Mouse (Mus musculus): ENCODE measurements around the gene Sik2. TPM values are rescaled to one million over a fixed set of nuclear protein-coding genes. Genes with fewer than 3 reads are reported as not detected.

Gene Sik2
- polyA plus RNA-seq, 1 experiment from 2014 or later, result 15.5 TPM

DNA sequence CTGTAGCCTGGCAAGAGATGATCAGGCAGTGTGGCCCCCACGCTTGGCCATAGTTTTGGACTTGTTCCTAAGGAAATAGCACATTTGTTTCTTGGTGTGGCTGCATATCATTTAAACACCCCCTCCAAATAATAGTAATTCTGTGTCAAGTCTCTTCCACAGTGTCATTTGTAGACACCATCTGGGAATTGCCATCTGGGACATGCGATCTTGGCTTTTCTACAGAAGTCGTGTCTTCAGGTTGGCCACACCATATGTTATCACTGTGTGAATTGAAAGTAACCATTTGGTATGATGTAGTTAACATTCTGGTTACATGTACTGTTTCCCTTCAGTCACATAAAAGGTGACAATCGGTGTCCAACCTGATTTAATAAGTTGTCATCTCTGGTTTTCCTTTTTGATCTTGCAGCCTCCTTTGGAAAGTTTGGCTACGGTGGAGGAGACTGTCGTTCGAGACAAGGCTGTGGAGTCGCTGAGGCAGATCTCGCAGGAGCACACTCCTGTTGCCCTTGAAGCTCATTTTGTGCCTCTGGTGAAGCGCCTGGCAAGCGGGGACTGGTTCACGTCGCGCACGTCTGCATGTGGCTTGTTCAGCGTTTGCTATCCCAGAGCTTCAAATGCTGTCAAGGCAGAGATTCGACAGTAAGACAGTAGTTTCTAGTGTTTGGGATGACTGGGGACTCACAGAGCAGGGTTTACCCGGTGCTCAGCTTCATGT is 147.6 kb downstream of the Sik2 start:
- H3K36me3 ChIP-seq (ENCODE audit: insufficient read depth, low read length), result peaks cover 56% of the 10 kb centered on the region
- H3K27me3 ChIP-seq (ENCODE audit: insufficient read depth, low read length), result no peaks in the 10 kb centered on the region
- H3K4me2 ChIP-seq (replicated peaks; ENCODE audit: low read depth, low read length), result no peak overlapping the region
- ATAC-seq (ENCODE audit: low FRiP score, low TSS enrichment), result no peak
- no peaks in the 10 kb centered on the region for H3K9me3 ChIP-seq (ENCODE audit: low read length)
- no peak overlapping the region for H3K9ac ChIP-seq (replicated peaks; ENCODE audit: low read length)
- peaks cover 9% of the 10 kb centered on the region for H3K4me1 ChIP-seq (ENCODE audit: insufficient read depth, low read length)
- no peak overlapping the region for H3K4me3 ChIP-seq (ENCODE audit: low read length)
- H3K27ac ChIP-seq (ENCODE audit: low read length), result no peak overlapping the region
- WGBS, result 92% methylated on average over 18 of the region's 18 CpGs

DNA sequence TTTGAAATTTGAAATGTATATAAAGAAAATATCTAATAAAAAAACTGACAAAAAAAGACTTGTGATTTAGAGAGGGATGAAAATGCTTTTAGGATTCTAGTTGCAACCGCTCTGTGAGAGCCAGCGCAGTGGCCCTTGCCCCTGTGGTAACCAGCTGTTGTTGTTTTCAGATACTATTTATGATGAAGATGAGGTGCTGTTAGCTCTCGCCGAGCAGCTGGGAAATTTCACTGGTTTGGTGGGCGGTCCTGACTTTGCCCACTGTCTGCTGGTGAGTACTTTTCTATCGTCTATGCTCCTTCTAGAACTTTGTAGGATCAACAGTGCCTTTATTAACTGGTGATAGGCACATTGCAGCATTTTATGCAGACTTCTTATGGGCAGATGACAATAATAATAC is 150.2 kb downstream of the Sik2 start:
- H3K27me3 ChIP-seq (ENCODE audit: insufficient read depth, low read length), result no peaks in the 10 kb centered on the region
- no peak overlapping the region for H3K4me3 ChIP-seq (ENCODE audit: low read length)
- peaks cover 47% of the 10 kb centered on the region for H3K36me3 ChIP-seq (ENCODE audit: insufficient read depth, low read length)
- H3K4me2 ChIP-seq (replicated peaks; ENCODE audit: low read depth, low read length), result no peak overlapping the region
- ATAC-seq (ENCODE audit: low FRiP score, low TSS enrichment), result no peak
- WGBS, result 71% methylated on average over 6 of the region's 6 CpGs
- H3K27ac ChIP-seq (ENCODE audit: low read length), result no peak overlapping the region
- no peak overlapping the region for H3K9ac ChIP-seq (replicated peaks; ENCODE audit: low read length)
- H3K9me3 ChIP-seq (ENCODE audit: low read length), result no peaks in the 10 kb centered on the region
- H3K4me1 ChIP-seq (ENCODE audit: insufficient read depth, low read length), result peaks cover 18% of the 10 kb centered on the region

DNA sequence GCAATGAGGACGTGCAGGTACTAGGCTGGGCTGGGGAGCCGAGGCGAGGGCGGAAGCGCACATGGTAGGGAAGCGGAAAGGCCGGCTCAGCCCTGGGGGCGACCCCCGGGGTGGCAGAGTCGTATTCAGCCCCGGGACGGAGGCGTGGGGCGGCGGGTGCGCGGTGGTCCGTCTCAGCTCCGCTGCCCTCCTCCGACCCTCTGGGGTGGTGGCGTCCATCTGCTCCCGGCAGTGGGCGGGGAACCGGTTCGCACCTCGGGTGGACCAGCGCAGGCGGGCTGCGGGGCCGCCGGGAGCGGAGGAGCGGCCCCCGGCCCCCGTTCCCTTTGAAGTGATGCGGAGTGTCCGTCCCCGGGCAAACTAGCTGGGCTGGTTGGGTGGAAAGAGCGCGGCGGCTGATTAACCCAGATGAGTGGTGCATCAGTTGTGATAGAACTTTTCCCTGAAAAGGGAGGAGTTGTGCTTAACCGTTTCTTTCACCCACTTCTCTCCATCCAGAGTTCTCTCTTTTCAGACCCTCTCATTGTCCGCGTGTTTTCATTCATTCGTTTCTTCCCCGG is 151.7 kb downstream of the Sik2 start:
- under 1% methylated on average over 38 of the region's 46 CpGs for WGBS
- peaks cover 34% of the 10 kb centered on the region for H3K36me3 ChIP-seq (ENCODE audit: insufficient read depth, low read length)
- H3K27me3 ChIP-seq (ENCODE audit: insufficient read depth, low read length), result no peaks in the 10 kb centered on the region
- peaks cover 29% of the 10 kb centered on the region for H3K4me1 ChIP-seq (ENCODE audit: insufficient read depth, low read length)
- H3K27ac ChIP-seq (ENCODE audit: low read length), result peak overlapping the region; percentile 89
- no peaks in the 10 kb centered on the region for H3K9me3 ChIP-seq (ENCODE audit: low read length)
- H3K9ac ChIP-seq (replicated peaks; ENCODE audit: low read length), result peak overlapping the region; percentile 90
- peak overlapping the region; percentile 75 for H3K4me2 ChIP-seq (replicated peaks; ENCODE audit: low read depth, low read length)
- no peak; the same call in 1 of the 2 replicates for ATAC-seq (ENCODE audit: low FRiP score, low TSS enrichment)
- peak overlapping the region; percentile 86 for H3K4me3 ChIP-seq (ENCODE audit: low read length)

DNA sequence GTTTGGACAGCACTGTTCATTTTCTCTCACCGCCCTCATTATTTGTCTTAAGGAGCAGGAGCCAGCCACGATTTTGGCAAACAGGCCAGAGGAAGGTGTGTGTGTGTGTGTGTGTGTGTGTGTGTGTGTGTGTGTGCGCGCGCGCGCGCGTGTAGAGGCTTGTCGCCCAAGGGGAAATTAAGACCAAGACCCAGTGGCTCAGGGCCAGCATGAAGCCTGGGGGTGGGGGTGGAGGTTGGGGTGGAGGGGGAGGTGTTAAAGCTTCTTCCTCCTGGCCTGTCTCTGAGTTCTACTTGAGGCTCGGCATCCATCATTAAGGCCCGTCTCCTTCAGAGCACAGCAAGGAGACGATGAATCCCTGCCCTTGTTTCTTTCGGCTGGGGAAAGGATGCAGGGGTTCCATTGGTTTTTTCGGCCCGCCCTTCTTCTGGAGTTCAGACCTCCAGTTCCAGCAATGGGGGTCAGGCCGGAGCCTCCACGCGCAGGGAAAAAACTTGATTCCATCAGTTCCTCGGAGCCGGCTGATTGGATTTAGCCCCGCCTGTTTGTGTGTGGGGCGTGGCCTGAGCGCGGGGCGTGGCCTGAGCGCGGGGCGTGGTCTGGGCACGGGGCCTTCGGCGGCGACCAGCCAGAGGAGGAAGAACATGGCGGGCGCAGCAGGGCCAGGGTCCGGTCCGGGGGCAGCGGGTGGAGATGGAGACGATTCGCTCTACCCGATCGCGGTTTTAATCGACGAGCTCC is 152.4 kb downstream of the Sik2 start:
- H3K4me1 ChIP-seq (ENCODE audit: insufficient read depth, low read length), result peaks cover 29% of the 10 kb centered on the region
- 1% methylated on average over 42 of the region's 45 CpGs for WGBS
- peak; percentile 93 for ATAC-seq (ENCODE audit: low FRiP score, low TSS enrichment)
- H3K27ac ChIP-seq (ENCODE audit: low read length), result peak overlapping the region; percentile 89
- peak overlapping the region; percentile 90 for H3K9ac ChIP-seq (replicated peaks; ENCODE audit: low read length)
- H3K4me3 ChIP-seq (ENCODE audit: low read length), result peak overlapping the region; percentile 86
- H3K36me3 ChIP-seq (ENCODE audit: insufficient read depth, low read length), result peaks cover 27% of the 10 kb centered on the region
- H3K9me3 ChIP-seq (ENCODE audit: low read length), result no peaks in the 10 kb centered on the region
- H3K27me3 ChIP-seq (ENCODE audit: insufficient read depth, low read length), result no peaks in the 10 kb centered on the region
- H3K4me2 ChIP-seq (replicated peaks; ENCODE audit: low read depth, low read length), result peak overlapping the region; percentile 75

DNA sequence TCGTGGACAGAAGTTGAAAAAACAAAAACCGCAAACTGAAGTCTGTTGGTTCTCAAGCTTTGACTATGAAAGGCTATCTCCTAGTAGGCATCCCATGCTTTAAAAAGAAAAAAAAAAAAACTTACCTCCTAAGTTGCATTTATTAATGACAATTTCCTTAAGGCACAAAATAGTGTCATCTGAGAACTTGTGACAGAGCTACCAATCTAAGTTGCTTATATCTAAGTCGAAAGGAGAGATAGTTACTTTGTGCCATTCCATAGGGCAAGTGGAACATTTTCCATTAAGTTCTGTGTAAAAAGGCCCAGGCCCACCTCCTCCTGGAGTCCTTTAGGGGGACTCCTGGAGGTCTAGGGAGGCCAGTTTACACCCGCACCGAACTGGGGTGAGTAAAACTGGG is 153.1 kb downstream of the Sik2 start:
- Histone ChIP-seq H3K9me3 (ENCODE audit: low read length) (no peaks in the 10 kb centered on the region), H3K4me2 (replicated peaks; ENCODE audit: low read depth, low read length) (peak overlapping the region; percentile 75), H3K27me3 (ENCODE audit: insufficient read depth, low read length) (no peaks in the 10 kb centered on the region), H3K4me3 (ENCODE audit: low read length) (peak overlapping the region; percentile 86; the same call in 1 of the 2 replicates), H3K36me3 (ENCODE audit: insufficient read depth, low read length) (peaks cover 20% of the 10 kb centered on the region), H3K27ac (ENCODE audit: low read length) (peak overlapping the region; percentile 89), H3K4me1 (ENCODE audit: insufficient read depth, low read length) (peaks cover 29% of the 10 kb centered on the region), H3K9ac (replicated peaks; ENCODE audit: low read length) (peak overlapping the region; percentile 70)
- no peak for ATAC-seq (ENCODE audit: low FRiP score, low TSS enrichment)
- 63% methylated on average over 5 of the region's 5 CpGs for WGBS

DNA sequence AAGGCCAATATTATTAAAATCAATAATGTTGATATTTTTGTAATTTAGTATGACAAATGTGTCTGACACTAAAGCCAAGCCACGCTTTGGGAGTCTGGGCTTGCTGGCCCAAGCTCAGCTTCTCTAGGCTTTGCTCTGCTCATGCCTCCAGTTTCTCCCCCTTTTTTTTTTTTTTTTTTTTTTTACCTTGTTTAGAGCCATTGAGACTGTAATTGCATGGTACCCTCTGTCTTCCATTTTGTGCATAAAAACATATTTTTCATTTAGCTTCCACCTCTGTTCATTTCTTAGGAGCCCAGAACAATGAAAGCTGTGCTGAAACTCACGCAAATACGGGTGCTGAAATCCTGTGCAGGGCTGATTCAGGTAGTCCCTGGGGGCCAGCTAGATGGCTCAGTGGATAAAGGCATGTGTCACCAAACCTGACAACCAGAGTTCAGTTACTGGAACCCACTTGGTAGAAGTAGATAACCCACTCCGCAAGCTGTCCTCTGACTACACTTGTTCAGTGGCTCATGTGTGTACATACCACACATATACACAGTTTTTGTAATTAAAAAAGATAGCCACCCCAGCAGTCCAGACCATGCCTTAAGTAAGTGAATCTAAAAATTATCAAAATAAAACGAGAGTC is 153.6 kb downstream of the Sik2 start:
- no peaks in the 10 kb centered on the region for H3K27me3 ChIP-seq (ENCODE audit: insufficient read depth, low read length)
- WGBS, result 88% methylated on average over 5 of the region's 5 CpGs
- H3K9me3 ChIP-seq (ENCODE audit: low read length), result no peaks in the 10 kb centered on the region
- peaks cover 34% of the 10 kb centered on the region for H3K4me1 ChIP-seq (ENCODE audit: insufficient read depth, low read length)
- H3K9ac ChIP-seq (replicated peaks; ENCODE audit: low read length), result no peak overlapping the region
- no peak overlapping the region for H3K4me2 ChIP-seq (replicated peaks; ENCODE audit: low read depth, low read length)
- ATAC-seq (ENCODE audit: low FRiP score, low TSS enrichment), result no peak
- H3K36me3 ChIP-seq (ENCODE audit: insufficient read depth, low read length), result peaks cover 16% of the 10 kb centered on the region
- no peak overlapping the region for H3K4me3 ChIP-seq (ENCODE audit: low read length)
- H3K27ac ChIP-seq (ENCODE audit: low read length), result no peak overlapping the region

DNA sequence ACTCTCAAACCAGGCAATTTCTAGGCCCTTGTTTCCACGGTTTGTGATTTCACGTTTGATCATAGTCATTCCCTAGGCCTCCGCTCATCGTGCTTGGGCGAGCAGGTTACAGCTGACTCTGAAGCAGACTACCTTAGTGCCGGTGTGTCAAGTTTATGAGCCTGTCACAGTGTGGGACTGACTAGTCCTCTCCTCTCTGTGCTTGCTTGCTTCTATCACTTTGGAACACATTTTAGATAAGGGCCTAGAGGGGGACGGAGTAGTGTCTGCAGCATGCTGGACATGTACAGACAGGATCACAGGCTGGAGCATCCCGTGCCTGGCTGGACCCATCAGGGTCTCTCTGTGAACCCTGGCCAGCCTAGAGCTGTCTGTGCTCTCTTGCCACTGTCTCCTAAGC is 154.5 kb downstream of the Sik2 start:
- ATAC-seq (ENCODE audit: low FRiP score, low TSS enrichment), result no peak
- Histone ChIP-seq H3K4me2 (replicated peaks; ENCODE audit: low read depth, low read length) (no peak overlapping the region), H3K27ac (ENCODE audit: low read length) (0 out of 2 replicates have a peak overlapping the region, but pooled peaks have one; percentile 2), H3K4me1 (ENCODE audit: insufficient read depth, low read length) (peaks cover 34% of the 10 kb centered on the region), H3K36me3 (ENCODE audit: insufficient read depth, low read length) (peaks cover 7% of the 10 kb centered on the region), H3K4me3 (ENCODE audit: low read length) (no peak overlapping the region), H3K27me3 (ENCODE audit: insufficient read depth, low read length) (no peaks in the 10 kb centered on the region), H3K9me3 (ENCODE audit: low read length) (no peaks in the 10 kb centered on the region), H3K9ac (replicated peaks; ENCODE audit: low read length) (no peak overlapping the region)
- 43% methylated on average over 8 of the region's 8 CpGs for WGBS

DNA sequence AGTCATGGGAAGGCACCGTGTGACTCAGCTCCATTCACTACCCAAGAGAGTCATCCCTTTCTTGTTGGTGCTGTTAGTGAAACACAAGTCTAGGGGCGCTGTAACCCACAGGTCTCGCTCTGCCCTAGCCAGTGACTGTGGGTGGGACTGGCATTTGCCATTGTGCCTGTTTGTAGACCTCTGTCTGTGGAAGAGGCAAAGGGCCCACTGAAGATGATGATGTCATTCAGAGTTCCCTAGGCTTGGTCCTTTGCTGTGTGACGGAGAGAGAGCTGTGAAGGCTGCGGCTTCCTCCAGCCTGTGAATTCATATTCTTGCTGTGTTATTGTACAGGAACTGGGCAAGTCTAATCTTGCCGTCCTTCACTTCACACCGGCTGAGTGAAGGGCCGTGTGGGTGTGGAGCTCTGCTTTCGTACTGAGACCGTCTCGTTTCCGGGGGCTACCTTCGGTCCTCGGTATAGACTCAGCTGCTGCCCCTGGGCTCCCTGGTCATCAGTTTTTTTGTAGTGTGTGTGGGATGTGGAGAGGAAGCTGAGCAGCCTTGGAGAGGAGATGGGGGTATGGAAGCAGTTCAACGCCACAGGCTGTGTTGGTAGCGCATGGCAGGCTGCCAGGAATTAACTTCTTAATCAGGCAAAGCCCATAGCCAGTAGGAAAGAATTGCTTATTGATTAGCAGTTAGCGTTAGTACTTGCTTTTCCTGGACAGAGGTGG is 156.1 kb downstream of the Sik2 start:
- Histone ChIP-seq H3K27me3 (ENCODE audit: insufficient read depth, low read length) (no peaks in the 10 kb centered on the region), H3K4me1 (ENCODE audit: insufficient read depth, low read length) (peaks cover 34% of the 10 kb centered on the region), H3K9me3 (ENCODE audit: low read length) (no peaks in the 10 kb centered on the region), H3K4me3 (ENCODE audit: low read length) (no peak overlapping the region), H3K36me3 (ENCODE audit: insufficient read depth, low read length) (no peaks in the 10 kb centered on the region), H3K27ac (ENCODE audit: low read length) (no peak overlapping the region), H3K9ac (replicated peaks; ENCODE audit: low read length) (peak overlapping the region; percentile 12; the same call in 1 of the 2 replicates), H3K4me2 (replicated peaks; ENCODE audit: low read depth, low read length) (peak overlapping the region; percentile 34)
- 39% methylated on average over 17 of the region's 17 CpGs for WGBS
- no peak for ATAC-seq (ENCODE audit: low FRiP score, low TSS enrichment)

DNA sequence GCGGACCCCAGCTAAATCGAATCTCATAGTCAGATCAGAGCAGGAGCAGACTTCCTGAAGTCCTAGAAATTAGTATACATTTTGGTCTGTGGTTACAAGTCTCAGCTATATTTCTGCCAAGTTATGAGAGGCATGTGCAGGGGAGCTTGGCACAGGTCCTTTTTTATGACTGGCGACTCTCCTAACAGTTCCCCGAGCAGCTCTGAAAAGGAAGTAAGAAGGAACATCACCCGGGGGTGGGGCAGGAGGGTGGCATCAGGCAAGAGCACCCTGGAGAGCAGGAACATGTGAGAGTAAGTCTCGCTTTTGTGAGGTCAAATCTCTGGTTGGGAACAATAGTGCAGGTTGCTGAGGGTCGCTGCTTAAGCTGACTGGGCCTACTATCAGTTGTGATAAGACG is 158.2 kb downstream of the Sik2 start:
- WGBS, result 60% methylated on average over 8 of the region's 8 CpGs
- Histone ChIP-seq H3K4me3 (ENCODE audit: low read length) (no peak overlapping the region), H3K9me3 (ENCODE audit: low read length) (no peaks in the 10 kb centered on the region), H3K4me1 (ENCODE audit: insufficient read depth, low read length) (peaks cover 33% of the 10 kb centered on the region), H3K36me3 (ENCODE audit: insufficient read depth, low read length) (no peaks in the 10 kb centered on the region), H3K9ac (replicated peaks; ENCODE audit: low read length) (no peak overlapping the region), H3K27ac (ENCODE audit: low read length) (no peak overlapping the region), H3K4me2 (replicated peaks; ENCODE audit: low read depth, low read length) (no peak overlapping the region), H3K27me3 (ENCODE audit: insufficient read depth, low read length) (no peaks in the 10 kb centered on the region)
- no peak for ATAC-seq (ENCODE audit: low FRiP score, low TSS enrichment)
